Mouse (Mus musculus) hindbrain, embryonic 16.5 days (tissue): ENCODE measurements around the gene Slc30a4. TPM values are rescaled to one million over a fixed set of nuclear protein-coding genes. Genes with fewer than 3 reads are reported as not detected.
A peak's percentile ranks its signal among the peaks of the same experiment; 100 is the strongest.

ENCODE experiments used
- ATAC-seq: fragments of 200-750 bp; cut with Nextera tagmentation; 2 replicates; pipeline ENCODE4 v1.8.0; 2017; ENCODE audit warnings: moderate TSS enrichment, moderate library complexity
- H3K27ac ChIP-seq: fragments of 300-500 bp; sonication (generic); 2 replicates; pipeline ENCODE4 v1.5.1; 2014; ENCODE audit warnings: low read depth, mild to moderate bottlenecking, control low read depth, low read length, moderate library complexity
- H3K27me3 ChIP-seq: fragments of 300-500 bp; sonication (generic); replicated peaks from 2 replicates; pipeline ENCODE4 v1.6.1; 2014; ENCODE audit warnings: low read length; ENCODE audit not compliant: control insufficient read depth, insufficient read depth
- H3K36me3 ChIP-seq: fragments of 300-500 bp; sonication (generic); 2 replicates; pipeline ENCODE4 v1.6.1; 2014; ENCODE audit warnings: mild to moderate bottlenecking, low read length, moderate library complexity, mixed read lengths; ENCODE audit not compliant: control insufficient read depth, insufficient read depth
- H3K4me1 ChIP-seq: fragments of 300-500 bp; sonication (generic); 2 replicates; pipeline ENCODE4 v1.6.1; 2014; ENCODE audit warnings: low read depth, low read length; ENCODE audit not compliant: control insufficient read depth, insufficient read depth
- H3K4me2 ChIP-seq: fragments of 300-500 bp; sonication (generic); 2 replicates; pipeline ENCODE4 v1.6.1; 2014; ENCODE audit warnings: mild to moderate bottlenecking, low read length, control low read depth, moderate library complexity
- H3K4me3 ChIP-seq: fragments of 300-500 bp; sonication (generic); 2 replicates; pipeline ENCODE4 v1.5.1; 2014; ENCODE audit warnings: mild to moderate bottlenecking, low read length, control low read depth, moderate library complexity
- H3K9ac ChIP-seq: fragments of 300-500 bp; sonication (generic); 2 replicates; pipeline ENCODE4 v1.6.1; 2014; ENCODE audit warnings: low read depth, mild to moderate bottlenecking, control low read depth, low read length, moderate library complexity
- H3K9me3 ChIP-seq: fragments of 300-500 bp; sonication (generic); 2 replicates; pipeline ENCODE4 v1.6.1; 2014; ENCODE audit warnings: mild to moderate bottlenecking, low read length, moderate library complexity; ENCODE audit not compliant: control insufficient read depth
- WGBS: fragments of 180-500 bp; shearing (Covaris S2); extraction: QIAGEN DNeasy Blood & Tissue Kit; methylation state at CpG from one replicate; pipeline ENCODE4 v1.1.7; 2014; 5-methylcytosine and 5-hydroxymethylcytosine counted together
- polyA plus RNA-seq: library from polyadenylated mRNA; unstranded; fragments of >200 nt; fragmentation: Nextera tagmentation; extraction: Ambion mirVana; gene quantifications from 2 replicates; pipeline ENCODE4 v1.2.1, GENCODE M21; 2015

Slc30a4 gene
- polyA plus RNA-seq, 1 experiment from 2014 or later, result 4.9 TPM

GRCm38 (mm10) chr2:122665253-122665972, 37.0 kb downstream of the Slc30a4 start:
- Histone ChIP-seq H3K4me1 (no peaks in the 10 kb centered on the region), H3K4me3 (no peak overlapping the region), H3K9ac (no peak overlapping the region), H3K27ac (no peak overlapping the region), H3K4me2 (no peak overlapping the region), H3K27me3 (no peaks in the 10 kb centered on the region), H3K9me3 (no peaks in the 10 kb centered on the region), H3K36me3 (no peaks in the 10 kb centered on the region)
- WGBS, result 65% methylated on average over 6 of the region's 6 CpGs
- ATAC-seq, result no peak

- no peak overlapping the region for H3K4me2 ChIP-seq
- no peak for ATAC-seq
- H3K36me3 ChIP-seq, result no peaks in the 10 kb centered on the region
- no peak overlapping the region for H3K4me3 ChIP-seq
- H3K9me3 ChIP-seq, result no peaks in the 10 kb centered on the region
- H3K27ac ChIP-seq, result no peak overlapping the region
- 88% methylated on average over 7 of the region's 7 CpGs for WGBS
- H3K4me1 ChIP-seq, result no peaks in the 10 kb centered on the region
- H3K27me3 ChIP-seq, result no peaks in the 10 kb centered on the region
- no peak overlapping the region for H3K9ac ChIP-seq
Observed at GRCm38 (mm10) chr2:122659825-122660224, 42.6 kb downstream of the Slc30a4 start.

GRCm38 (mm10) chr2:122657707-122658524, 44.5 kb downstream of the Slc30a4 start:
- no peak overlapping the region for H3K27ac ChIP-seq
- H3K9ac ChIP-seq, result no peak overlapping the region
- no peak overlapping the region for H3K4me3 ChIP-seq
- H3K36me3 ChIP-seq, result no peaks in the 10 kb centered on the region
- H3K27me3 ChIP-seq, result no peaks in the 10 kb centered on the region
- no peaks in the 10 kb centered on the region for H3K9me3 ChIP-seq
- 89% methylated on average over 11 of the region's 11 CpGs for WGBS
- H3K4me2 ChIP-seq, result no peak overlapping the region
- H3K4me1 ChIP-seq, result no peaks in the 10 kb centered on the region
- no peak for ATAC-seq

- Histone ChIP-seq H3K4me2 (no peak overlapping the region), H3K4me1 (no peaks in the 10 kb centered on the region), H3K9ac (no peak overlapping the region), H3K27me3 (no peaks in the 10 kb centered on the region), H3K36me3 (no peaks in the 10 kb centered on the region), H3K9me3 (no peaks in the 10 kb centered on the region), H3K4me3 (no peak overlapping the region), H3K27ac (no peak overlapping the region)
- WGBS, result 61% methylated on average over 9 of the region's 9 CpGs
- ATAC-seq, result no peak
Observed at GRCm38 (mm10) chr2:122656767-122657166, 45.7 kb downstream of the Slc30a4 start.

- ATAC-seq, result no peak
- no peak overlapping the region for H3K4me2 ChIP-seq
Observed at GRCm38 (mm10) chr2:122656052-122656451, 46.4 kb downstream of the Slc30a4 start.

GRCm38 (mm10) chr2:122652096-122653084, 50.1 kb downstream of the Slc30a4 start:
- H3K4me3 ChIP-seq, result no peak overlapping the region
- 76% methylated on average over 17 of the region's 17 CpGs for WGBS

More at GRCm38 (mm10) chr2:122656052-122656451, 46.4 kb downstream of the Slc30a4 start:
- 58% methylated on average over 2 of the region's 2 CpGs for WGBS
- Histone ChIP-seq H3K4me1 (no peaks in the 10 kb centered on the region), H3K4me3 (no peak overlapping the region), H3K9ac (no peak overlapping the region), H3K9me3 (no peaks in the 10 kb centered on the region), H3K27me3 (no peaks in the 10 kb centered on the region), H3K27ac (no peak overlapping the region), H3K36me3 (no peaks in the 10 kb centered on the region)

GRCm38 (mm10) chr2:122638673-122639072, 63.8 kb downstream of the Slc30a4 start:
- Histone ChIP-seq H3K27me3 (0 out of 2 replicates have a peak, but pooled peaks cover 2% of the 10 kb centered on the region), H3K9me3 (no peaks in the 10 kb centered on the region), H3K4me1 (peaks cover 5% of the 10 kb centered on the region), H3K36me3 (0 out of 2 replicates have a peak, but pooled peaks cover 3% of the 10 kb centered on the region), H3K27ac (no peak overlapping the region), H3K4me3 (no peak overlapping the region), H3K4me2 (no peak overlapping the region), H3K9ac (no peak overlapping the region)
- no peak for ATAC-seq
- 65% methylated on average over 5 of the region's 5 CpGs for WGBS

More at GRCm38 (mm10) chr2:122652096-122653084, 50.1 kb downstream of the Slc30a4 start:
- no peak for ATAC-seq
- Histone ChIP-seq H3K27me3 (no peaks in the 10 kb centered on the region), H3K4me1 (no peaks in the 10 kb centered on the region), H3K4me2 (no peak overlapping the region), H3K9ac (no peak overlapping the region), H3K9me3 (no peaks in the 10 kb centered on the region), H3K36me3 (no peaks in the 10 kb centered on the region), H3K27ac (no peak overlapping the region)

GRCm38 (mm10) chr2:122638029-122638428, 64.4 kb downstream of the Slc30a4 start:
- Histone ChIP-seq H3K4me2 (peak overlapping the region; percentile 77), H3K4me1 (peaks cover 5% of the 10 kb centered on the region), H3K9me3 (no peaks in the 10 kb centered on the region), H3K27ac (no peak overlapping the region), H3K36me3 (peaks cover 9% of the 10 kb centered on the region; the same call in 1 of the 2 replicates), H3K27me3 (0 out of 2 replicates have a peak, but pooled peaks cover 2% of the 10 kb centered on the region), H3K9ac (peak overlapping the region; percentile 47; the same call in 1 of the 2 replicates), H3K4me3 (peak overlapping the region; percentile 46)
- 34% methylated on average over 12 of the region's 12 CpGs for WGBS
- ATAC-seq, result no peak
